Comparison of ENCODE assay signal across 15 mouse cellular contexts in genomic region chr12:16276301-16276700, GRCm38 (mm10).
"Had no signal": no experiment of that assay in that cellular context is flagged by ENCODE, and none has a peak within 500 bp of the region (broad histone marks: within the 10 kb centered on the region; RNA-seq: fewer than 3 reads in every experiment).

No protein-coding gene starts in this region.

- H3K9ac ChIP-seq: limb, embryonic 15.5 days; liver, embryonic 12.5 days; lung, embryonic 14.5 days; neural tube, embryonic 15.5 days had no signal

- H3K9me3 ChIP-seq: limb, embryonic 15.5 days; liver, embryonic 12.5 days; midbrain, embryonic 10.5 days; neural tube, embryonic 15.5 days had no signal

- H3K27ac ChIP-seq: left cerebral cortex, adult 2 months; limb, embryonic 15.5 days; liver, embryonic 12.5 days; neural tube, embryonic 15.5 days; stomach, postnatal 0 days had no signal

- H3K4me1 ChIP-seq: limb, embryonic 15.5 days; liver, embryonic 12.5 days; neural tube, embryonic 15.5 days had no signal

- H3K4me3 ChIP-seq: left cerebral cortex, adult 2 months; limb, embryonic 15.5 days; liver, embryonic 12.5 days; midbrain, embryonic 10.5 days; myocyte; neural tube, embryonic 15.5 days had no signal

- H3K27me3 ChIP-seq: limb, embryonic 15.5 days; liver, embryonic 12.5 days; neural tube, embryonic 15.5 days had no signal

- H3K36me3 ChIP-seq: limb, embryonic 15.5 days; liver, embryonic 12.5 days; midbrain, embryonic 10.5 days; neural tube, embryonic 15.5 days had no signal

- DNase-seq: kidney, postnatal 14 days; lung, embryonic 14.5 days; lung, postnatal 10 days; lung, postnatal 4 days; midbrain, embryonic 14.5 days; right cerebral cortex, adult 18-20 months; right cerebral cortex, postnatal 25 days; thymus, postnatal 4 days had no signal
